Mouse (Mus musculus) left cerebral cortex, adult 2 months (tissue): ENCODE measurements around the gene Rnf214. TPM values are rescaled to one million over a fixed set of nuclear protein-coding genes. Genes with fewer than 3 reads are reported as not detected.

ENCODE experiments used
- DNase-seq, 2 experiments: peaks; one replicate each; pipeline ENCODE4 v3.0.0; 2021 to 2022; ENCODE audit warnings: low spot score in 2 of 2, mixed read lengths in 1 of 2; ENCODE audit errors: extremely low spot score in 1 of 2
- H3K27ac ChIP-seq: fragments of 200-600 bp; 2 replicates; pipeline ENCODE4 v1.8.1; 2022
- H3K4me3 ChIP-seq: fragments of 200-600 bp; 2 replicates; pipeline ENCODE4 v1.8.1; 2022
- CTCF ChIP-seq: fragments of 200-600 bp; IDR thresholded peaks from 2 replicates; pipeline ENCODE4 v1.8.1; 2022; ENCODE audit warnings: antibody characterized with exemption, mild to moderate bottlenecking, moderate library complexity
- intact Hi-C: fragments of 180-260 bp; cut with DNase I; formaldehyde crosslinking; loops from one replicate; pipeline ENCODE4 v1.15.1; 2025
- long read RNA-seq, 2 experiments: library from polyadenylated mRNA; stranded (forward); transcript quantifications; one replicate each; pipeline ENCODE4 v2.0.0; 2021; ENCODE audit warnings: borderline mapping rate in 2 of 2
- total RNA-seq, 2 experiments: library from RNA; stranded (reverse); gene quantifications; 2 replicates each; pipeline ENCODE4 v1.2.3; 2021

Gene Rnf214
- total RNA-seq = 10 to 100 TPM; 83.1 to 84.3 TPM
- long read RNA-seq, experiment 1, transcript Rnf214-201 (14 exons, 3,964 nt) = major isoform, 16 of 43 reads
- long read RNA-seq, experiment 1, partial matches to known transcripts = 3 of 43 reads
- long read RNA-seq, experiment 1, other reads (novel, unspliced or antisense) = 17 of 43 reads
- long read RNA-seq, experiment 2, transcript Rnf214-201 (14 exons, 3,964 nt) = major isoform, 11 of 31 reads
- long read RNA-seq, experiment 2, partial matches to known transcripts = 5 of 31 reads
- long read RNA-seq, experiment 2, other reads (novel, unspliced or antisense) = 9 of 31 reads

DNA sequence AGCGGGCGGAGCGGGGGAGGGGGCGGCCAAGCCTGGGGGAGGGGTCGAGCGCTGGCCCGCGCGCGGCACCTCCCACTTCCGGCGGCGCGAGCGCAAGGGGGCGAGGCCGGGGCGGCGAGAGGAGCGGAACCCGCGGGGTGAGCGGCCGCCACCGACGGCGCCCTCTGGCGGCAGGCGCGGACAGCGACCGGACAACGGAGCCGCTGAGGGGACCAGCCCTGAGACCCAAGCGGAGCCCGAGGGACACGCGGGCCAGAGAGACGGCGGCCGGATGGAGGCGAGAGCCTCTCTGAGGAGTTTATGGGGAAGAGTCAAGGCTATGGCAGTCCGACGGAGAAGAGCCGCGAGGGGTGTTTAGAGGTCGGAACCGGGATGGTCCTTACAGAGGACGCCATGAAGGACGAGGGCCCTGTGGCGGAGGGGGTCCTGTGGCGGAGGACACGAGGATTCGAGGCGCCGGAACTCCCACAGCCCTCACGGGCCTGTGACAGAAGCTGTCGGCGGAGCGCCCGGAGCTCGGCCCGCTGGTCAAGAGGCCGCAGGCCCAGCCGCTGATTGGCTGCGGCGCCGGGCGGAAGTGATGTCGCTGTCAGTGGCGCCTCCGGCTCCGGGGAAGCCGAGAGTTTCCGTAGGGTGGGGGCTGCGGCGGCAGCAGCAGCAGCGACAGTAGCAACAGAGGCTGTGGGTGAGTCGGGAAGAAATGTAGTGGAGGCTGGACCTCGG is at the start of gene Rnf214, which contains the start of gene Pcsk7:
Rnf214 (minus strand) TSS at position 557 of the 723 bp plus-strand sequence.
Pcsk7 (plus strand) TSS at position 143 of the 723 bp plus-strand sequence.
- Histone ChIP-seq H3K27ac (peak within 1 kb of the TSS; percentile 99), H3K4me3 (peak within 1 kb of the TSS; percentile 89)
- intact Hi-C loops = loop anchor here (1.0 to 2.0 kb wide), 3 partner anchors 48 to 78 kb away; partner anchors contain the start of genes Bace1, Cep164 and Sidt2
- TF ChIP-seq CTCF = peak; percentile 97
- peak; percentile 90 to 92 for DNase-seq

DNA sequence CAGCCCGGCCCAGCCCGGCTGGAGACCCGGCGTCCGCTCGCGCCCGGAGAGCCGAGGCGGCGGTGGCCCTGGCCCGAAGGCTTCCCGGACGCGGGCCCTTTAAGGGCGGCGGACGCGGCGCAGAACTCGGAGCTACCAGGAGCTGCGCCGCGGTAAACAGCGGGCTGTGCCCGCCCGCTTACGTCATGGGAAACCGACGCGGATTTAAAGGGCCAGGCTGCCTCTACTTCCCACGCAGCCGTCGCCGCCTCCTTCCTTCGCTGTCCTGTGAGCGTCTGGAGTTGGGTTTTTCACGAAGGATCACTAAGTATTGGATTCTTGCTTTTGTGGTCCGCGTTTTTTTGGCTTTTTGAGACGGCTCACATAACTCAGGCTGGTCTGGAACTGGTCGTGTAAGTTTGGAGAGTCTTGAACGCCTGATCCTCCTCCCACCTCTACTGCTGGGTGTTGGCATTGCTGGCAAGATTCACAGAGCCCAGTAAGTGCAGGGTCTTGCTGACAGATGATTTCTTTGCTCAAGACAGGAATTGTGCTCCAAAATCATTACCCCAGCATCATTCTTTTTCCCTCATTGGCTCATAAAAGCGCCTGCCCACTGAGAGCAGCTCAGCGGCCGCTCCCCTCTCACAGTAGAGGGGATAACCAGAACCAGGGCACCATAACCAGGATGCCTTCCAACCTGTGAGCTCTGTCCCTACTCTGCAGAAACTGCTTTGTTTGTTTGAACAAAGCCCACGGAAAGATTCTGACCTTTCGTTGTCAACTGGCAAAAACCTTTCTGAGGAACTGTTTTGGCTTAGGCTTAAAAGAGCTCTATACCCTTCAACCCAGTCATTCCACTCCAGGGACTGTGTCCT is 48.6 kb upstream of the Rnf214 start, which contains the start of gene Sidt2:
Sidt2 (minus strand) TSS at position 152 of the 857 bp plus-strand sequence.
- peak within 1 kb of the TSS; percentile 97 for H3K27ac ChIP-seq
- DNase-seq = peak; percentile 89
- intact Hi-C loops = loop anchor here (2.0 kb wide), 2 partner anchors 19 to 49 kb away; partner anchors contain the start of genes Pcsk7, Rnf214 and Tagln
- TF ChIP-seq CTCF = peak; percentile 3; the same call in 1 of the 2 replicates
- H3K4me3 ChIP-seq = peak within 1 kb of the TSS; percentile 92

DNA sequence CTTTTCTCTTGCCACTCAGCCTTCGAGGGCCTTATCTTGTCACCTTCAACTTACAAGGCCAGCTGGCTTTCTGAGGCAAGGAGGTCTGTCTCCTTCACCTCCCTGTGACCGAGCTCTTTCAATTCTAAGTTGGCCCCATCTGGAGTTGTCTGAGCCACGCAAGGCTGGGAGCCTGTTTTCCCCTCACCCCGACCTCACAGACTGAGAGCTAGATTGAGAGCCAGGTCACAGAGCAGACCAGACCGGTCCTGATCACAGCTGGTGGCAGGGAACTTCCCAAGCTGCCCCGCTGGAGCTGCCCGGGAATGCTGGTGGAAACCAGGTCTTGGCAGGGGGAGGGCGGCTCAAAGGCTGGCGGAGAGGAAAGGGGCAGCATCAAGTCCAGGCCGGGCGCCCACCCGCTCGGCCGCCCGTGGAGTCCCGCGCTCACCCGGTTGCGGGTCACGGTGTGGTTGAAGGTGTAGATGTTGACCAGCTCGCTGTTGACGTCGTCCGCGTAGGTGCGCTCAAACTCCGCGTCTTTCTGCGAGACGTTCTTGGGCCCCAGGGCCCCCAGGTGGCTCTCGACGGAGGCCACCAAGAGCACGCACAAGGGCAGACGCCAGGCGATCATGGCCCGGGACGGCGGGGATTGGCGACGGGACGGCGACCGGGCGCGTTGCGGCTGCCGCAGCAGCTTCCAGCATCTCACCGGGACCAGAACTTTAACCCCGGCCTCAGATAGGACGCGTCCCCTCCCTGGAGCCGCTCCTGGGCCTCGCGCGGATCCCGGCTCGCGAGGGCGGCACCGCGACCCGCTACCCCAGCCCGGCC is 47.8 kb upstream of the Rnf214 start:
- TF ChIP-seq CTCF = no peak
- peak overlapping the region; percentile 92 for H3K4me3 ChIP-seq
- peak; percentile 46 to 48 for DNase-seq
- H3K27ac ChIP-seq = peak overlapping the region; percentile 97
- intact Hi-C loops = loop anchor here (2.0 kb wide), 2 partner anchors 18 to 48 kb away; partner anchors contain the start of genes Pcsk7, Rnf214 and Tagln

DNA sequence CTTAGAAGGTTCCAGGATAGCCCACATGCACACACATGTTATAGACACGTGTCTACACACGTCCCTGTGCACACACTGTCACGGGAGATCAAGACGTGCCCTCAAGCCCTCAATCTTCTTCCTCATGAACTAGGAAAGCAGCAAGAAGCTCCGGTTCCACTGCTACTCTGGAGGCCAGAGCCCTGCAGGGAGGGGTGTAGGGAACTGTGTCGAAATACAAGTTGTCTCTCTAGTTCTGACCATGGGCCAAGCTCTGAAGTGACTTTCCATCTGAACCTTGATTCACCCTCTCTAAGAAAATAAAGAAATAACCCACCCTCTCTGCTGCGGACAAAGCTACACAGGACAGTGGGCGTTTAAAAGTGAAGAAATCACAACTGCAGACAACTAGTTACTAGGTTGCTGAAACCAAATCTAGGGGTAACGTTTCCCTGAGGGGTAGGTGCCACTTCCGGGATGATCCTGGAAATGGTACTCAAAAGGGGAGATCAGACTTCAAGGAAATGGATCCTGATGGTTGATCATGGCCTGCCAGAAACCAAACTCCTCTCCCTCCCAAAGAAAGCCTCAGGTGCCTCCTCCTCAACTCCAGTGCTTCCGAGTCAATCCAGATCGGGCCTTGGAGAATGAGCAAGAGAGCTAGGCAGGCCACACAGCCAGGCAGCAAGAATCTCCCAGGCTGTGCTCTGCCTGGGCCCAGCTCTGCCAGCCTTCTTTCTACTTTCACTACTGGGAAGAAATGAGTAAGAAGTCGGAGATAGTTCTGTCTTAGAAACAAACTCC is 47.0 kb upstream of the Rnf214 start:
- Histone ChIP-seq H3K4me3 (peak overlapping the region; percentile 92), H3K27ac (peak overlapping the region; percentile 97)
- intact Hi-C loops = loop anchor here (2.0 kb wide), 2 partner anchors 17 to 47 kb away; partner anchors contain the start of genes Pcsk7, Rnf214 and Tagln
- no peak for DNase-seq
- no peak for TF ChIP-seq CTCF

DNA sequence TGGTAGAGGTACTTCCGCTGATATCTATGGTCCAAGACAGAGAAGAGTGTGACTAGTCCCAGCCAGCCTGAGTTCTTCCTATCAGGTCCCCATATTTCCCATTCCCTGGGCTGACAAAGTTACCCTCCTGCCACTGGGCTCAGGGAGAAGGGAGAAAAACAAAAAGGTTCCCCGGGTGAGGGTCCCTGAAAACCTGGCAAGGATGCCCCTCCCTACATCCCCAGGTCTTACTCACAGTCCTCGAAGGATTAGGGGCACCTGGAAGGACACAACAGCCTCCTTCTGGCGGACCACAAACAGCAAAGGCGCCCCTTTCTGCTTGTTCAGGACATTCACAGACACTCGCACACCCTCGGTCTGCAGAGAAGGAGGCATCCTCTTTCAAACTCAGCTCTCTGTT is 46.2 kb upstream of the Rnf214 start:
- no peak overlapping the region; the same call in 1 of the 2 replicates for H3K4me3 ChIP-seq
- intact Hi-C loops = no loop called here
- no peak for TF ChIP-seq CTCF
- no peak for DNase-seq
- H3K27ac ChIP-seq = no peak overlapping the region

DNA sequence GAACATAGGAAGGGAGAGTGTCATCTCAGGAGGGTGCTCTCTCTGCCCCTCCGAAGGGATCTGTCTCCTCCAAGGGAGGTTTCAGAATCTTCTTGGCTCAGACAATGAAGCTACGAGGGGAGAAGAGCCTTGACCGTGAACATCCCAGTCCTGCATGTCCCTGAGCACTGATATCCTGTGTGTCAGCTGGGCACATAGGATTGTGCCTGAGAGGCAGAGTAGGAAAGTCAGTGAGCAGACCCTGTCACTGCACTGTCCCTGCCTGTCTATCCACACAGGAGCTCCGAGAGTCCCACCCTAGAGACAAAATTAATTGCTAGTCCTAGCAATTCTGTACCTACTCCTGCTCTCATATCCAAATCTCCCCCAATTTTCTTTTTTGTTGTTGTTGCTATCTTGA is 45.3 kb upstream of the Rnf214 start:
- intact Hi-C loops = no loop called here
- H3K4me3 ChIP-seq = no peak overlapping the region
- H3K27ac ChIP-seq = no peak overlapping the region
- no peak for DNase-seq
- TF ChIP-seq CTCF = no peak

DNA sequence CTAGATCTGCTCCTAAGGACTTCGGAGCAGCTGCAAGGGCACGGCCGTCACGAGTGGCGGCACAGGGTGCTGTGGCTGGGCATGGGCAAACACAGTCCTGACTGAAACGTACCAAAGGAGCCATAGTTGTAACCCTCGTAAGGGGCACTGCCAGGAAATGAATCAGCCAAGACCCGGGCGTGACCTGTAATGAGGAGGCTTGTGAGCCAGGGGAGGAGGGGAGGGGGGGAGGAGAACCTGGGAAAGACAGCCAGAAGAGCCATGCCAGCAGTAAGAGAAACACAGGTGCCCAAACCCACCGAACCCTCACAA is 40.1 kb upstream of the Rnf214 start:
- DNase-seq = no peak
- intact Hi-C loops = no loop called here
- Histone ChIP-seq H3K4me3 (no peak overlapping the region), H3K27ac (no peak overlapping the region)
- no peak for TF ChIP-seq CTCF

DNA sequence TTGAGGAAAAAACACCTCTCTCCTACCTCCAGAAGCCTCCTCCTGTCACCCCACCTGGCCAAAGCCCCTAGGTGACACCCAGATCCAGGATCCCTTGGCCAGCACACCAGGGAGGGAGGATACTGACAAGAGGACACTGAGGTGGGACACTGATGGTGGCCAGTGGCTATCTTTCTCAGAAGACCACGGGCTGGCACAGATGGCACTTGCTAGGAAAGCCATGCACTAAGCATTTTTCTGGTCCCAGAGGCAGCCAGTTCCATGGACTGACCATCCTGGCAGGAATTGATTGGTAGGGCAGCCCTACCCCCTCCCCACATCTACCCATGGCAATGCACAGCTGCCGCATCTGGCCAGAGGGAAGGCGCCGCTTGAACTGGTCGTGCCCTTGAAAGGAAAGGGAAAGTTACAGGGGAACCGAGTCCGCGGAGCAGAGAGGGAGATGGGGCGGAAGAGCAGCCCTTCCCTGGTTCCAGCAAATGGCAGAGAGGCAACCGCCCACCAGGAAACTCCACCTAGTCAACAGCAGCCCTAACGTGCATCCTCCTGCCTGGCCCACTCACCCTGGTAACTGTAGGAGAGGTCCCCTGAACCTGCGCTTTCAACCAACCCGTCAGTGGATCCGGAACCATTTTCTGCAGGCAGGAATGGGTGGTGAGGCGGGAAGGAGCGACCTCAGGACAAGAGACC is 39.6 kb upstream of the Rnf214 start:
- intact Hi-C loops = no loop called here
- TF ChIP-seq CTCF = no peak
- DNase-seq = no peak
- no peak overlapping the region for H3K27ac ChIP-seq
- no peak overlapping the region for H3K4me3 ChIP-seq

DNA sequence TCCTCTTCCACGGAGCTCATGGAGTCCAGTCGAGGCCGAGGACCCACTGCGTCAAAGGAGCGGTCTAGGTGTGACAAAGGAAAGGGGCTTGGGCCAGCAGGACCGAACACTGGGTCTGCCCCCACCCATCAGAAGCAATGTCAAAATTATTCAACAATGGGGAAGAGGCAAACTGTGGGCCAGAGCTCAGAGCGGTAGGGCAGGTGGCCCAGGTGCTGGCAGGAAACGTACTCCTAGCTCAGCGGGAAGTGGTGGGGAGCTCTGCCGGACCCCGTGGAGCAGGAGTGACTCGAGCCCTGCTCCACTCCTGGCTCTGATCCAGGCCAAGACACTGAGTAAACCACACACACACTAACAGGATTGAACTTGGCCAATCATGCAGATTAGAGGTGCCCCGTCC is 39.0 kb upstream of the Rnf214 start:
- no peak overlapping the region for H3K27ac ChIP-seq

More for the DNA sequence above, 39.0 kb upstream of the Rnf214 start:
- no peak for DNase-seq
- no peak for TF ChIP-seq CTCF
- intact Hi-C loops = no loop called here
- H3K4me3 ChIP-seq = no peak overlapping the region
